Mouse (Mus musculus) NIH3T3 (cell line): ENCODE measurements around the gene Defa33.
"Not testable (repeated sequence)": the region's sequence is repeated elsewhere in the genome, so short reads cannot be mapped to it uniquely, and the experiment has no call there.

Experiments
- DNase-seq: peaks from one replicate; pipeline ENCODE4 v3.0.0-alpha.2; 2012; ENCODE audit warnings: low read depth

Defa33 gene

GRCm38 (mm10) chr8:21391511-21391910, at the start of gene Defa33:
Gene Defa33, plus strand, starts transcription at chr8:21391811.
- not testable (repeated sequence) for DNase-seq

DNA sequence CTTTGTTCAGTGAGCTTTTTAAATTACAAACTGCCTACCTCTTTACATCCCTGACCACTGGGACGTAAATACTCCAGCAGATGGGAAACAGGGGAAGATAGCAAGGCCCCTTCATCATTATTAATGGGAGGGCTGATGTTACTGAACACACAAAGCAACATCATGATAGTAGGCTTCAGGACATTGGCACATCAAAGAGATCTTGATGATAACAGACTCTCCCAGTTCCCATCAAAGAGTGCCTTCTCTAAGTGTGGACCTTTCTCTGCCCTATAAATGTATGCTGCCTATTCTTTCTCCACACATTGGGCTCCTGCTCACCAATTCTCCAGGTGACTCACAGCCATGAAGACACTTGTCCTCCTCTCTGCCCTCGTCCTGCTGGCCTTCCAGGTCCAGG, 13.4 kb upstream of the Defa33 start, which contains the start of gene Defa2:
Gene Defa2 (plus strand): TSS at position 301 of the 400 bp plus-strand sequence.
- not testable (repeated sequence) for DNase-seq

- not testable (repeated sequence) for DNase-seq
Measured at GRCm38 (mm10) chr8:21427111-21427510, 35.5 kb downstream of the Defa33 start, which contains the start of gene Defa36. Gene Defa36, plus strand, starts transcription at chr8:21427411.
